Mouse (Mus musculus) liver, embryonic 14.5 days (tissue): ENCODE results near the gene Erlin1.

Experiments used
- CTCF ChIP-seq: IDR thresholded peaks from 2 replicates; pipeline ENCODE4 v1.5.1; 2016; ENCODE audit warnings: antibody characterized with exemption, low read depth, control low read depth
- EP300 ChIP-seq: IDR thresholded peaks from 2 replicates; pipeline ENCODE4 v1.6.1; 2016; ENCODE audit warnings: antibody characterized with exemption, low read depth

DNA sequence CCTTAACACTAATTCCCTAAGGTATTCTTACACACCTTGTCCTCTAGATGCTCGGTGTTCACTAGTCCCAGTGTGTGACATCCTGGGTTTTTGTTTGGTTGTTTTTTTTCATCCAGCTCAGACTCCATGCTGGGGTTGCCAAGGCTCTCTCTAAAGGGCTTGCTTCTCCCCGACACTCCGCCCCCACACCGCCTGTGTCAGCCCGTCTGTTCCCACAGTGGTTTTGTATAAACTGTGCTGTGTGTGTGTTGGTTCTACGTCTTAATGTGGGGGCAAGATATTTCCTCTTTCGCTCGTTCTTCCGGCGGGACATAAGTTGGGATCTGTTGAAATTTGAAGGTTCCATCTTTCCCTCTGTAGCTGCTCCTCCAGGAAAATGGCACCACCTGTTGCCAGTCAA is 71.5 kb downstream of the Erlin1 start:
- TF ChIP-seq CTCF = no peak
- TF ChIP-seq EP300 = no peak
